Mouse (Mus musculus): ENCODE results near the gene Otud6a. TPM values are rescaled to one million over a fixed set of nuclear protein-coding genes. Genes with fewer than 3 reads are reported as not detected.

The Otud6a gene
- polyA plus RNA-seq (2012; rRNA removed; ENCODE audit: low replicate concordance) = not detected in 2 replicates

DNA sequence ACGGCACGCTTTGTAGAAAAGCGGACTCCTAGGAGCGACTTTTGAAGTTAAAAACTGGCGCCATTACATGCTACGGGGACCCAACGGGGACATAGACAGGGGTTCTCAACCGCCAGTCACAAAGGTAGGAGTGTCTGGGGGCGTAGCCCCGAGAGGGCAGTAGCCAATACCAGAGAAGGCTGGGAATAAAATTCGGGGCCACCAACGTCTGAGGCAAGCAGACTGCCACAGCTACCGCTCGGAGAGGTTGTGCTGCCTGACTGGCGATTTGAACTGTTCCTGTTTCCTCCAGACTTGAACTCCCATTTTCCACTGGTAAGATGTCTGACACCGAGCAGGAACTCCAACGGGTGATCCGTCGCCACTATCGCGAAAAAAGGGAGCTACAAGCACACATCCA, at the start of gene Otud6a:
Otud6a (plus strand) TSS at position 321 of the 400 bp plus-strand sequence.

DNA sequence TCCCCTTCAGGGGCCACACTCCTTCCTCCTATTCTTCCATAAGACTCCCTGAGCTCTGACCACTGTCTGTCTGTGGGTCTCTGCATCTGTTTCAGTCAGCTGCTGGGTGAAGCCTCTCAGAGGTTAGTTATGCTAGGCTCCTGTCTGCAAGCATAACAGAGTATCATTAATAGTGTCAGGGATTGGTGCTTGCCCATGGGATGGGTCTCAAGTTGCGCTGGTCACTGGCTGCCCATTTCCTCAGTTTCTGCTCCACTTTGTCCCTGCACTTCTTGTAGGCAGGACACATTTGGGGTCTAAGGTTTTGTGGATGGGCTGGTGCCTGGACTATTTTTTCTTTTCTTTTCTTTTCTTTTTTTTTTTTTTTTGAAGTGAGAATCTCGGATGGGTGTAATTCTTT, 13.8 kb downstream of the Otud6a start, which contains the start of gene Awat2:
Awat2 (minus strand) TSS at position 101 of the 400 bp plus-strand sequence.

Other genes starting within 250 kb of the Otud6a start
- gene Awat2, start 13.7 kb downstream of the Otud6a start, polyA plus RNA-seq (2012; rRNA removed; ENCODE audit: low replicate concordance) = 0.37 and 0.80 TPM in 2 replicates
- gene Igbp1, start 65.3 kb downstream of the Otud6a start, polyA plus RNA-seq (2012; rRNA removed; ENCODE audit: low replicate concordance) = 28.2 and 37.8 TPM in 2 replicates
- not detected in 2 replicates for gene Dgat2l6, start 95.8 kb downstream of the Otud6a start, polyA plus RNA-seq (2012; rRNA removed; ENCODE audit: low replicate concordance)
- not detected in 2 replicates for gene Awat1, start 143.2 kb downstream of the Otud6a start, polyA plus RNA-seq (2012; rRNA removed; ENCODE audit: low replicate concordance)
- gene P2ry4, start 165.9 kb downstream of the Otud6a start, polyA plus RNA-seq (2012; rRNA removed; ENCODE audit: low replicate concordance) = 0.03 TPM in 1 of 2 replicates, not detected in the other
- gene Arr3, start 176.5 kb downstream of the Otud6a start, polyA plus RNA-seq (2012; rRNA removed; ENCODE audit: low replicate concordance) = not detected in 2 replicates
- gene Kif4, start 196.7 kb downstream of the Otud6a start, polyA plus RNA-seq (2012; rRNA removed; ENCODE audit: low replicate concordance) = 0.20 and 1.6 TPM in 2 replicates
- 29.2 and 40.1 TPM in 2 replicates for gene Pdzd11, start 197.6 kb downstream of the Otud6a start, polyA plus RNA-seq (2012; rRNA removed; ENCODE audit: low replicate concordance)

Data from subcutaneous adipose tissue, adult 2 months (tissue).